Mouse (Mus musculus) forebrain, postnatal 0 days (tissue): ENCODE measurements around the gene Tex35. TPM values are rescaled to one million over a fixed set of nuclear protein-coding genes. Genes with fewer than 3 reads are reported as not detected.
A peak's percentile ranks its signal among the peaks of the same experiment; 100 is the strongest.

Experiments used
- ATAC-seq: fragments of 200-750 bp; cut with Nextera tagmentation; 2 replicates; pipeline ENCODE4 v1.8.0; 2017; ENCODE audit warnings: mild to moderate bottlenecking, moderate library complexity
- DNase-seq: peaks from one replicate; pipeline ENCODE4 v3.0.0-alpha.2; 2015
- H3K27ac ChIP-seq: fragments of 300-500 bp; sonication (generic); 2 replicates; pipeline ENCODE4 v1.5.1; 2014; ENCODE audit warnings: low read depth, mild to moderate bottlenecking, antibody characterized with exemption, low read length, moderate library complexity, mixed read lengths
- H3K27me3 ChIP-seq: fragments of 300-500 bp; sonication (generic); 2 replicates; pipeline ENCODE4 v1.6.1; 2014; ENCODE audit warnings: mild to moderate bottlenecking, low read length, mixed read lengths; ENCODE audit not compliant: insufficient read depth
- H3K36me3 ChIP-seq: fragments of 300-500 bp; sonication (generic); 2 replicates; pipeline ENCODE4 v1.6.1; 2014; ENCODE audit warnings: mild to moderate bottlenecking, moderate library complexity; ENCODE audit not compliant: insufficient read depth
- H3K4me1 ChIP-seq: fragments of 300-500 bp; sonication (generic); 2 replicates; pipeline ENCODE4 v1.6.1; 2014; ENCODE audit warnings: antibody characterized with exemption; ENCODE audit not compliant: insufficient read depth
- H3K4me2 ChIP-seq: fragments of 300-500 bp; sonication (generic); 2 replicates; pipeline ENCODE4 v1.6.1; 2014; ENCODE audit warnings: low read depth, mild to moderate bottlenecking, moderate library complexity
- H3K4me3 ChIP-seq: fragments of 300-500 bp; sonication (generic); 2 replicates; pipeline ENCODE4 v1.5.1; 2014; ENCODE audit warnings: low read depth, low read length, mixed read lengths
- H3K9ac ChIP-seq: fragments of 300-500 bp; sonication (generic); 2 replicates; pipeline ENCODE4 v1.6.1; 2014; ENCODE audit warnings: mild to moderate bottlenecking
- H3K9me3 ChIP-seq: fragments of 300-500 bp; sonication (generic); 2 replicates; pipeline ENCODE4 v1.6.1; 2016; ENCODE audit warnings: low read length
- CTCF ChIP-seq: sonication (generic); IDR thresholded peaks from 2 replicates; pipeline ENCODE4 v1.5.1; 2016; ENCODE audit warnings: antibody characterized with exemption, control low read depth, low read depth
- WGBS: fragments of 180-500 bp; shearing (Covaris S2); extraction: QIAGEN DNeasy Blood & Tissue Kit; methylation state at CpG from one replicate; pipeline ENCODE4 v1.1.7; 2014; 5-methylcytosine and 5-hydroxymethylcytosine counted together
- polyA plus RNA-seq: library from polyadenylated mRNA; unstranded; fragments of >200 nt; fragmentation: Nextera tagmentation; extraction: Ambion mirVana; gene quantifications from 2 replicates; pipeline ENCODE4 v1.2.1, GENCODE M21; 2015
- total RNA-seq: library from RNA; depleted of rRNA; stranded (reverse); fragments of >200 nt; gene quantifications from 2 replicates; pipeline ENCODE4 v1.2.3, GENCODE M21; 2014

Gene Tex35
- total and polyA plus RNA-seq, 2 experiments from 2014 or later = not detected

DNA sequence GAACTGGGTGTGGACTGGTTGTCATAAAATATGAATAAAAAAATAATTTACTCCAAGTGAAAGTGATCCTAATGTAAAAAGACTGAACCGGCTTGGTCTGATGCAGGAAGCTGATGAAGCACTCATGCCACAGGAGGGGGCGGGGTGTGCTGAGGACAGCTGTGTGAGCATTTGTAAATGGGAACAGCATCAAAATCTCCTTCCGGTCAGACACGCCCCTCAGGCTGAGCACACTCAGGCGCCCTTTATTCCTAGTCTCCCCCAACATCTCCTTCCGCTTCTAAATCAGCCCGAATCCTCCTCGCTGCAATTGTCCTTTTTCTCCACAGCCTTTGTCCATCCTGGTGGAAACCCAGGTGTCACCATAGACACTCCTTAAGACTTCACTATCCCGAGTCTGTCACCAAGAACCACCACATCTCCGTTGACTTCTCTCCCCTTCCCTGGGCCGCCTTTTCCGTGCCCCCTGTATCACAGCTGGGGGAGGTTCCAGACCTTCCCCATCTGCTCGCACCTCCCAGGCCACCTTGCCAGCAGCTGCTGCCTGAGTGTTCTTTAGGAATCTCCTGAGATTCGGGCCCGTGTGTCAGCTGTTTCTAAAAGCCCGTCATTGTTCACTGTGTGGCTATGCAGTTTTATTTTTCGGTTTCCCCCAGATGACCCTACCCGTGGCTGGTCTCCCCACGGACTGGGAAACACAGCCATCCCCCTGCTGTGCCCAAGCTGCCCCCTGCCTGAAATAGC, 7.2 kb downstream of the Tex35 start:
- TF ChIP-seq CTCF = no peak
- peak overlapping the region; percentile 49 for H3K9ac ChIP-seq
- peak overlapping the region; percentile 45 for H3K4me2 ChIP-seq
- DNase-seq = peak; percentile 68
- 0 out of 2 replicates have a peak overlapping the region, but pooled peaks have one; percentile 15 for H3K27ac ChIP-seq
- H3K4me3 ChIP-seq = peak overlapping the region; percentile 19; the same call in 1 of the 2 replicates
- peaks cover 10% of the 10 kb centered on the region; the same call in 1 of the 2 replicates for H3K4me1 ChIP-seq
- H3K9me3 ChIP-seq = no peaks in the 10 kb centered on the region
- H3K36me3 ChIP-seq = no peaks in the 10 kb centered on the region
- ATAC-seq = peak; percentile 94
- H3K27me3 ChIP-seq = no peaks in the 10 kb centered on the region
- WGBS = 13% methylated on average over 19 of the region's 19 CpGs

DNA sequence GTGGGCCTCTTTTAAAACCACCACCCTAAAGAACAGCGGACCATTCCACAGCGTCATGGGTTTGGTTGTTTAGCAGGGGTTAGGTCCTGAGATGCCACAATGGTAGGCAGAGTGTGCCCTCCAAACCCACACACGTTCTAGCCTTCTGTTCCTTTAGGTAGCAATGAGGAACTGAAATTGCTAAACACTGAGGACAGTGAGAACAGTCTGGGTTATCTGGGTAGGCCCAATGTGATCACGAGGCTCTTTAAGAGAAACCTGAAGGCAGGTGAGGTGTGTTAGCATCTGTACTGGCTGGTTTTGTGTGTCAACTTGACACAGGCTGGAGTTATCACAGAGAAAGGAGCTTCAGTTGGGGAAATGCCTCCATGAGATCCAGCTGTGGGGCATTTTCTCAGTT, 12.9 kb downstream of the Tex35 start:
- H3K4me1 ChIP-seq = no peaks in the 10 kb centered on the region
- no peak overlapping the region for H3K27ac ChIP-seq
- no peak overlapping the region for H3K4me2 ChIP-seq
- DNase-seq (no peak), ATAC-seq (no peak)
- H3K4me3 ChIP-seq = no peak overlapping the region
- 86% methylated on average over 4 of the region's 4 CpGs for WGBS
- H3K27me3 ChIP-seq = no peaks in the 10 kb centered on the region
- no peak overlapping the region for H3K9ac ChIP-seq
- H3K9me3 ChIP-seq = no peaks in the 10 kb centered on the region
- no peaks in the 10 kb centered on the region for H3K36me3 ChIP-seq
- TF ChIP-seq CTCF = no peak

- TF ChIP-seq CTCF = no peak
- Histone ChIP-seq H3K27me3 (no peaks in the 10 kb centered on the region), H3K36me3 (no peaks in the 10 kb centered on the region), H3K4me3 (no peak overlapping the region), H3K27ac (no peak overlapping the region), H3K9ac (no peak overlapping the region), H3K4me1 (no peaks in the 10 kb centered on the region), H3K4me2 (no peak overlapping the region), H3K9me3 (no peaks in the 10 kb centered on the region)
- DNase-seq (no peak), ATAC-seq (no peak)
- 92% methylated on average over 1 of the region's 1 CpGs for WGBS
These were observed 15.9 kb downstream of the Tex35 start for GRCm38 (mm10) chr1:157092622-157093021.

DNA sequence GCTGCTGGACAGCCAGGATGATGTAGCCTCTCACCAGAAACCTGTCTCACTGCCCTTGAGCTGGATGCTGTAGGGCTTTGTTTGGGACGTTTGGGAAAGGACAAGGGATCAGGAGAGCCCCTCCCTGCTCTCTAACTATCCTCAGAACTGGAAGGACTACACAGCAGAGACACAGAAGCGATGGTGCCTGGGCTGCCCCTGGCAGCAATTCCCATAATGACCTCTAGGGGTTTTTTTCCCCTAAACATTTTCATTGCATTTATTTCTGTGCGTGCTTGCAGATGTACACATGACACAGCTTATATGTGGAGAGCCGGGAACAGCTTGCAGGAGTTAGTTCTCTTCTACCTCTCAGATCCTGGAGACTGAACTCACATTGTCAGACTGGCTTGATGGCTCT, 16.3 kb downstream of the Tex35 start:
- ATAC-seq = no peak
- H3K4me1 ChIP-seq = no peaks in the 10 kb centered on the region
- no peak overlapping the region for H3K4me3 ChIP-seq
- no peaks in the 10 kb centered on the region for H3K27me3 ChIP-seq
- no peaks in the 10 kb centered on the region for H3K36me3 ChIP-seq
- peak; percentile 28; the same call in 1 of the 2 replicates for TF ChIP-seq CTCF
- H3K9me3 ChIP-seq = no peaks in the 10 kb centered on the region
- DNase-seq = no peak
- 64% methylated on average over 4 of the region's 4 CpGs for WGBS
- no peak overlapping the region for H3K4me2 ChIP-seq
- no peak overlapping the region for H3K9ac ChIP-seq
- no peak overlapping the region for H3K27ac ChIP-seq

GRCm38 (mm10) chr1:157090835-157091234, 17.6 kb downstream of the Tex35 start:
- ATAC-seq = no peak
- Histone ChIP-seq H3K4me3 (no peak overlapping the region), H3K9me3 (no peaks in the 10 kb centered on the region), H3K27me3 (no peaks in the 10 kb centered on the region), H3K9ac (no peak overlapping the region), H3K4me2 (no peak overlapping the region), H3K36me3 (no peaks in the 10 kb centered on the region), H3K27ac (no peak overlapping the region), H3K4me1 (no peaks in the 10 kb centered on the region)
- WGBS = 86% methylated on average over 3 of the region's 3 CpGs
- no peak for TF ChIP-seq CTCF
- DNase-seq = no peak

DNA sequence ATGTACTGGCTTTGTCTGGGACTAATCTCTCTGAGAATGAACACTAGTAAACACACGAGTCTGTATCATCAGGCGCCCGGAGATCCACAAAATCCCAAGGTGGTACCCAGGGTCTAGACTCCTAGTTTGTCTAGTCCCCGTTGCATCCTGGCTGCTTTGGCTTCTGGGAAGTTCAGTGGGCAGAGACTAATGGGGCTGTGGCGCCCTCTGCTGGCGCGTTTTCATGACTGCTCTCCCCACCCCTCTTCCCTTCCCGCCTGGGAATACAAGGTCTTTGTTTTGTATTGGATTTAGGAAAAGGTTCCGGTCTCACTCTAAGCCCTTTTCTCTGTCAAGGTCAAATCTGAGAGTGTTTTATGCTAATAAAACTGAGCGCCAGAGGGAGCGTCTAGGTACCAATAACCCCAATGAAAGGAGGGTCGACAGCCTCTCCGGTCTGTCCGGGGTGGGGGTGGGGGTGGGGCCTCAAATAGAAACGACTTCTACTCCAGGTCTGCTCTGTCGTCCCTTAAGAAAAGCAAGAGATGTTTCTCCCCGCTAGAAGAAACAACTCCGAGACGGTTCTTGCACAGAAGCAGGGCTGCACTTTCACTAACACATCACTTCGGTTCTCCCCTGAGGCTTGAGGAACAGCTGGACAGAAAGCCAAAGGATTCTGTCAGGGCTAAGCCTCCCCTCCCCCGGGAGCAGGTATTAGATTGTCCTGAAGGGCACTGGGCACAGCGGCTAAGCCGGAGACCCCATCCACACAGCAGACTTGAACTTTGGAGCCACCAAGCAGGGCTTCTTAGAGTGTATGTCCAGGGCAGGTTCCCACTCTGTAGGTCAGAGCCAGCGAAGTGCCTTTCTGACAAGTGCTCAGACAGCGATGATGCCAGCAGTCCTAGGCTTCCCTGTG, 22.1 kb downstream of the Tex35 start:
- H3K4me1 ChIP-seq = no peaks in the 10 kb centered on the region
- 10% methylated on average over 25 of the region's 25 CpGs for WGBS
- ATAC-seq (peak; percentile 88), DNase-seq (peak; percentile 89)
- H3K27me3 ChIP-seq = no peaks in the 10 kb centered on the region
- peak overlapping the region; percentile 57 for H3K4me2 ChIP-seq
- no peaks in the 10 kb centered on the region for H3K9me3 ChIP-seq
- peak overlapping the region; percentile 40 for H3K4me3 ChIP-seq
- H3K9ac ChIP-seq = peak overlapping the region; percentile 55
- H3K36me3 ChIP-seq = no peaks in the 10 kb centered on the region
- TF ChIP-seq CTCF = peak; percentile 87
- 0 out of 2 replicates have a peak overlapping the region, but pooled peaks have one; percentile 11 for H3K27ac ChIP-seq

DNA sequence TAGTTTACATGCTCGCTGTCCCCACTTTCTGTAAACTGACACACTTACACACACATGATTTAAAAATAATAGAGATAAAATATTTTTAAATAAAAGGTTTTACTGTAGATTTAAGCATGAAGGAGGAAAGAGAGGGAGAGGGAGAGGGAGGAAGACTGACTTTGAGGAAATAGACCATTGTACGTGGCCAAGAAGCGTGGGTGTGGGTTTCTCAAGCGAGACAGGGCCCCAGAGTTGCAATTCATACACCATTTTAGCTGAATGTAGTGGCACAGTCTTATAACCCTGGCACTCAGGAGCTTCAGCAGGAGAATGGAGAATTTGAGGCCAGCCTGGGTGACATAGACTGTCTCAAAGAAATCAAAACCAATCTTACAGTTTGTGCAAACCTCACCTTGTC, 25.5 kb downstream of the Tex35 start:
- H3K9me3 ChIP-seq = no peaks in the 10 kb centered on the region
- H3K4me1 ChIP-seq = no peaks in the 10 kb centered on the region
- no peak for TF ChIP-seq CTCF
- WGBS = 87% methylated on average over 4 of the region's 4 CpGs
- no peak overlapping the region for H3K4me2 ChIP-seq
- DNase-seq = no peak
- H3K27me3 ChIP-seq = no peaks in the 10 kb centered on the region
- ATAC-seq = no peak
- H3K9ac ChIP-seq = no peak overlapping the region
- H3K27ac ChIP-seq = no peak overlapping the region
- no peaks in the 10 kb centered on the region for H3K36me3 ChIP-seq
- no peak overlapping the region for H3K4me3 ChIP-seq
